Mouse (Mus musculus) frontal cortex, postnatal 25 days (tissue): ENCODE results near the gene Tiam1.

Source experiments
- DNase-seq, 2 experiments: peaks; one replicate each; pipeline ENCODE4 v3.0.0; 2022; ENCODE audit warnings: low spot score in 2 of 2

Gene Tiam1

DNA sequence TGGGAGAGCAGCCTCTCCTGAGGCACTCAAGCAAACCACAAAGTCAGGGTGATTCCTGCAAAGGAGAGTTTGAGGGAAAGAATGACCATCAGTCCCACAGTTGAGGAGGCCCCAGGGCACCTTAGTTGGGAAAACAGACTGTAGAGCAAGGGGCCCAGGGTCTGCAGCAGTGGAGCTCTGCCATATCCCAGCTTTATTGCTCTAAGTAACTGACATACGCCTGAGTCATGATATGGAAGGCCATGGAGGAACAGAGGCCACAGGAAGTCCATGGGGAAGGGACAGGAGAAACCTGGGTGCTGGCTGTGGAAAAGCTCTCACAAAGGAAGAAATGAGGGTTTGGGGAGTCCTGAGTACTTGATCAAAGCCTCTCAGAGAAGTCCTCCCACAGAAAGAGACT is 189.5 kb downstream of the Tiam1 start:
- DNase-seq: no peak

- no peak for DNase-seq
These were observed 190.7 kb downstream of the Tiam1 start for GRCm38 (mm10) chr16:89952821-89953220.

DNA sequence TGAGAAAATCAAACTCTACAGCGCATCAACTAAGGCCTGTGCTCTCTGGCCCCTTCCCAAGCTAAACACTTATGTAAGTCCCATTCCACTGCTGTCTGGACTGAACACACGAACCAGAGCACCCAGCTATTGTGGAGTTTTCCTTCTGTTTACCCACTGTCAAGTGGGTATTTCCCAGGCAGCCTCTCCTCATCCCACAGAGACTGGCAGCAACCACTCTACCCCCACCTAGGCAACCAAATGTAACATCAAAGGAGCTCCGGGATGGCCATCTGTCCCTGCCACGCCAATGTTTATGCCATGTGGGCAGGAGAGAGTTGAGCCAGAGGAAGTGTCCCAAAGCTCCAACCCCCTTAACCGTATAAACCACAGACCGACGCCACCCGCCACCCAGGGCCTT is 192.8 kb downstream of the Tiam1 start:
- DNase-seq: no peak

- no peak for DNase-seq
These were observed 193.3 kb downstream of the Tiam1 start for GRCm38 (mm10) chr16:89950251-89950650.

- DNase-seq: no peak
These were observed 195.5 kb downstream of the Tiam1 start for GRCm38 (mm10) chr16:89948040-89948439.

- no peak for DNase-seq
These were observed 196.8 kb downstream of the Tiam1 start for GRCm38 (mm10) chr16:89946816-89947215.

- no peak for DNase-seq
These were observed 198.8 kb downstream of the Tiam1 start for GRCm38 (mm10) chr16:89944604-89945283.

DNA sequence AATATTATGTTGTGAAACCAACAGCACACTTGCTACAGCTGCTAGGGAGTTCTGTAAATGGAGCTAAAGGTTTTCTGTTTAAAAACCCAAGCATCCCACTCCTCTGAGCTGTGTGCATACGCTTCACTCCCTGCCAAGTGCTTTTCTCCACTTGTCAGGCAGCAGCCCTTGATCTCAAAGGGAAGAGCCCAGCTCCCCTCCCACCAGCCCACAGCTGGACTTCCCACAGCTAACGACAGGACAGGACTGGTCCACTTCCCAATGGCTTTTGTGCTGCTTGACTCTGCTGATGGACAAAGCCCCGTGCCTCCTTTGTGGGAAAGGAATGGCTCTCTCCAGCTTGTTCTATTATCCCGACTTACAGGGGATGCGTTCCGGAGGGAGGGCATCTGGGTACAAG is 199.5 kb downstream of the Tiam1 start:
- no peak for DNase-seq

DNA sequence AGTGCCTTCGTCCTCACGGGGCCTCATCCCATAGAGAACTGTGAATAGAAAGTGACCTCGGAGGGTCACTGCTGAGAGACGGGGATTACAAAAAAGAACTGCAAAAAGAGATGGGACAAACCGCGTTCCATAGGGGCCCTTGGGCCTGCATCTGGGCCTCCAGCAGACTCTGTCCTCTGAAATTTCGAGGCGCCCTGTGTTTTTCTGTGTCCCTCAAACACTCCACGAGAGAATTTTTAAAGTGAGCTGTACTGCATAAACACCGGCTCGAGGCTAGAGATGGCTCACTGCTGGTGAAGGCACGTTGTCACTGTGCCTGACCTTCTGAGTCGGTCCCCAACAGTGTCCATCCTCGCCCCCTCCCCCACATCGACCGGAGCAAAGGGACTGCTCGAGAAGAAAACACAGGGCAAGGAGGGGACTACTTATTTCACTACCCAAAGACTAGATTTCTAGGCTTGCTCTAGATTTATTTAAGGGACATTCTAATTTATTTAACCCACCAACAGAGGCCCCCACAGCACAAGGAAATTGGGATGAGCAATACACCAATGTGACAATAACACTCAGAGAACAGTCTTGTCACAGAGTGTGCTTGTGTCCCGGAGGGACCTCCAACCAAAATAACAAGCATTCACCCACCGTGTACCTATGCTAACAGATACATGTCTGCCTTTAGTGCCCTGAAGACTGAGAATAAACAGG is 200.2 kb downstream of the Tiam1 start:
- no peak for DNase-seq

- no peak for DNase-seq
These were observed 202.9 kb downstream of the Tiam1 start for GRCm38 (mm10) chr16:89940696-89941095.

DNA sequence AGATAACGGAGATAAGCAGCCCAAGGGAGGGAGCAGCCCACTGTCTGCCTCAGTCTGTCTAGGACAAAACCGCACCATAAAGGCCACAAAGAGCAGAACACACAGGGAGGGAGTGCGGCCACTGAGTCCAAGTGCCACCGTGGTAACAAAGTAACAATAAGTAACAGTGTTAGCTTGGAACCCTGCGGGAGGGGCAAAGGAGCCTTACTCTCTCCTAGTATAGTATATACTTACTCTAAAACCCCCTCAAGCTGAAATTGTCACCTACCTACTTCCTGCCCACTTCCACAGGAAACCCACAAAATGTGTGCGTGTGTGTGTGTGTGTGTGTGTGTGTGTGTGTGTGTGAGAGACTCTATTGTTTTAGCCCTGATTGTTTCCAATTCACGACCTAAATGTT is 205.3 kb downstream of the Tiam1 start:
- DNase-seq: no peak

DNA sequence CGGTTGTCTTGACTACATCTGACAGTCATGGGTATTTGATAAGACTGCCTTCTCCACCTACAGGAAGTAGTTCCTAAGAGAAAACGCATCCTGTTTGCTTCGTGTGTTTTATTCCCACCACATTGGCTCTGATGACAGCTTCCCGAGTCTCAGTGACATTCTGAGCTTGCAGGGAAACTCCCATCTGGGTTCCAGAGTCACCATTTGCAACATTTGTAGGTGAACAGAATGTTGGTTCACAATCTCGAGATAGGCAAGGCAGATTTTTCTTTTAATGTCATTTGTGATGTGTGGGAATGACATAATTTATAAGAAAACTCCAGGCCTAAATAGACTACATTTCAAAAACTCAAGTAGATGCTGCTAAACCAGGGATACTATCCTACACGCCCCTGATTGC is 207.0 kb downstream of the Tiam1 start:
- no peak for DNase-seq

DNA sequence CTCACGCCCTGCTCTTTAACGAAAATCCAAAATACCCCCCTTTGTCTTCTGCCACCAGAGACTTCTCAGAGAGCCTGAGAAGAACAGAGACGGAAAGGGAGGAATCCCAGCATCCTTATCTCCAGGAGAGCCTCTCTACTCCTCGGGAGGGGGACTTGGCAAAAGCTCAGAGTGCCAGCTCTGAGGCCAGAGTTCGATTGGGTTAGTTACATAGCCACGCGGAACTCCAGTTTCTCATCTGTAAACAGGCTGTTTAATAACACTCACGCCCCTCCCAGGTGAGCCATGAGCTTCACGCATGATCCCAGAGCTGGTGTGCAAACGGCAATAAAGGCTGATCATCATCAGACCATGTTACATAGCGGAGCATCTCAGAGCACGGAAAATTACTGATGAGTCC is 208.2 kb downstream of the Tiam1 start:
- no peak for DNase-seq

DNA sequence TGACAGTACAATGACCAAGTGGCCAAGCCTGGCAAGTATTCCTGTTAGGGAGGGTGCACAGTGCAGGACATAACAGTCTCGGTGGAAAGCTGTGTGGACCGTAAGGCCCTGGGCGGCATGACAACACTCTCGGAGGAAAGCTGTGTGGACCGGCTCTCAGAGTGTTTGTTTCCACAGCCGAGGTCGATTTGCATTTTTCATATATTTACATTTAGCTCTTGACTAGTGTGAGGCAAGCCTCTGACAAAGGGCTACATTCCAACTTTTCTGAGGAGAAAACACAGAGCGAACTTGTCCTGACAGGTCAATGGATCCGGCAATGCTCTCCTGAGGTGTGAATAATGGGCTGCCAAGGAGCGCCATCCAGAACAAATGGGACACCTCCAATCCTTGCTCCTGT is 209.0 kb downstream of the Tiam1 start:
- no peak for DNase-seq

- no peak for DNase-seq
These were observed 209.6 kb downstream of the Tiam1 start for GRCm38 (mm10) chr16:89933976-89934375.

DNA sequence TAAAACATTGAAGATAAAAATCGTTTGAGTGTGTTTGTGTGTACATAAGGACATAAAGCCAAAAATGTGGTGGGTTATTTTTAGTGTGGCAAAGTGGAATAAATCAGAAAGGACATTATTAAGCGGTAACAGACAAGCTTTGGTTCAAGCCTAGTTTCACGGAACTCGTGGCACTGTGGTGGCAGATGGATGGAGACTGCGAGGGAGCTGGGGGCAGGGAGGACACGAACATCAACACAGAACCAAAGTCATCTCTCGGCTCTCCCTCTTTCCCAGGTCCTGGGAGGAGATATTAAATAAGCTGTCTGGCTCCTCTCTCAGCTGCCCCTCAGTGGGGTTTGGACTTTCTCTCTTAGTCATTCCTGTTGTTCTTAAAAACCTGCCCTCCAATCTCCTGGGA is 215.0 kb downstream of the Tiam1 start:
- DNase-seq: no peak

GRCm38 (mm10) chr16:89924249-89924890 is 219.2 kb downstream of the Tiam1 start:
- DNase-seq: no peak

DNA sequence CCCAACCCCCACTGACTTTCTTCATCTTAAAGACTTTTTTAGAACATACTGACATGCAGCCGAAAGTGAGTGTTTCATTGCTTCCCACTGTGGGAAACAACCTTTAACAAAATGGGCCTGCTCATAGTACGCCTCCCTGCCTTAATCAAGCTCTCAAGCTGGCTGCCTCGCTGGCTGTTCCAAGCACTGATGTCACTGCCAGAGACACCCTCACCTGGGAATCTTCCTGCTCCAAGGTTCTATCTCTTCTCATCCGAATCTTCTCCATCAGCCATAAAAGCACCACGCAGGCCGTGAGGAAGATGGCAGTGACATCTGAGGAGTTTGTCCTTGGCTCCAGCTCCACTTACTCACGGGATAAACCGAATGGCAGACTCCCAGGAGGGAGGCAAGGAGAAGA is 220.3 kb downstream of the Tiam1 start:
- no peak for DNase-seq

GRCm38 (mm10) chr16:89922458-89922857 is 221.1 kb downstream of the Tiam1 start:
- DNase-seq: no peak

DNA sequence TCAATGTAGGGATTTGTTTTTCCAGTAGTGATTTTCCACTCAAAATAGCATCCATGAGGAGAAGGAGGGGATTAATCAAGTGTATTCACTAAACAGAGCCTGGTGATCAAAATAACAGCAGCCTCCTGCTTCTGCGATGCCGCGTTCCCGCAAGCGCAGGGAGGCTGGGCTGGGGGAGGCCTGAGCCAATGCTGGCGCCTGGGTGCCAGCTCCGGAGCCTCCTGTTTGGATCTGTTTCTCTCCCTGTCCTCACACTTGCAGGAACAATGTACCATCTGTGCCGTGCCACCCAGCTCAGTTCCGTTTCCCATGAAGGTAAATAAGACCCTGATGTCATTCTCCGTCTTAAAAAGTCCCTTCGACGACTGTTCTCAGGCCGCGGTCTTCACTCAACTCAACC is 222.2 kb downstream of the Tiam1 start:
- DNase-seq: no peak

DNA sequence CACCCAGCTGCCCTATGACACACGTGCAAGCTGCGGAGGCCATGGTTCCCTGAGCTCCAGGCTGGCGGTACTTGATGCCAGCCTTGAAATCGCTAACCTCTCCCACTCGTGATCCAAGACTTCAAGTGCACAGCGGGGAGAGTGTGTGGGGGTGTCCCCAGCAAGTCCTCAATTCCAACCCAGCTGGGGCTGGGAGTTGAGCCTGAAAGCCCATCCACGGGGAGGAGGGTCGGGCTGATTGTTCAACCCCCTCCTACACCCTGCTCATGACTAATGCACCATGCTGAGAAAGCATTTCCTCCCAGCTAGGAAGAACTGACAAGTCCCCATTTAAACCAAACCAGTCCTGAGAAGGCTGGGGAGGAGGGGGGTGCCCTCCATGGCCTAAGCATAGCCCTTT is 223.2 kb downstream of the Tiam1 start:
- no peak for DNase-seq

DNA sequence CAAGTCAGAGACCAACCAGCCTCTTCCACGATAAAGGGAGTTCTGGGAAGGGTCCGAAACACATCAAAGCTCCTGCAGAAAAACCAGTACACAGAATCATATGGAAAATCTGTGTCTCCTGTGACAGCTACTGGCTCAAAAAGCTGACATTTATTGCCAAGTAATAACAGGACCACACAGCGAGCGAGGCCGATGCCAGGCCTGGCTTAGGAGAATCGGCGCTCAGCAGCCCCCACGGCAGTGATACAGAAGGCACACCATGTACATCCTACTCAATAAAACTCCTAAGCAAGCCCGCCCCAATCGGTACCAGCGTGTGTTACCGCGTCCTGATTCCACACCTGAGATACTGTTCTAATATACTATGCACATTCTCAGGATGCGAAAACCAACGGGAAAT is 226.2 kb downstream of the Tiam1 start:
- no peak for DNase-seq

GRCm38 (mm10) chr16:89914946-89915345 is 228.6 kb downstream of the Tiam1 start:
- no peak for DNase-seq
